Mouse (Mus musculus): ENCODE data around the gene Csf2rb2.

GRCm38 (mm10) chr15:78310971-78311370 is 5.5 kb upstream of the Csf2rb2 start:
- TF ChIP-seq CTCF (IDR thresholded peaks at IDR 0.05; ENCODE audit: borderline replicate concordance, extremely low read depth, insufficient read depth, insufficient read length) (no peak), POLR2A (IDR thresholded peaks at IDR 0.05; ENCODE audit: borderline replicate concordance, extremely low read depth, insufficient read depth, insufficient read length, poor library complexity, severe bottlenecking) (no peak)
